Mouse (Mus musculus): Measurements from ENCODE around the gene Gbf1.

DNA sequence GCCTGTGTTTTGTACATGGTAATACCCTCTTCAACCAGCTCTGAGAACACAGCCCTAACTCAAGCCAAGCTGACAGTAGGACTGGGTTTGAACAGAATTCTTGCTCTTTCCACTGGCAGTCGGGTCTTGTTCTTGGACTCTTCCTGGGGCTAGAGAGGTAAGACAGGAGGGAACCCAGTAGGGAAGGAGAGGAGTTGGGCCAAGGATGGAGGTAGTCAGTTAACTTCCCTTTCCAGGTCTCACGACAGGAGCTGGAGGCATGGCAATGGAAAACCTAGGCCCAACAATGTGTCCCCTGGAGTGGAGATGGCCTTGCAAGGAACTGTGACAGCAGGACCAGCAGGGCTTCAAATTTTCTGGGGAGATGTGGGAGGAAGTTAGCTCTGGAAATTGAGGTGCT lies 12.0 kb upstream of the Gbf1 start:
- no peak for TF ChIP-seq CTCF (IDR thresholded peaks at IDR 0.05; ENCODE audit: low read depth)
- TF ChIP-seq EP300 (IDR thresholded peaks at IDR 0.05; ENCODE audit: low read depth) = no peak

Measured in liver, postnatal 0 days (tissue).